Mouse (Mus musculus): ENCODE measurements around the gene Cdh22.

The Cdh22 gene

GRCm38 (mm10) chr2:165153006-165153405 is 81.6 kb downstream of the Cdh22 start:
- no peak for DNase-seq (ENCODE audit: low read depth, low spot score)

- no peak for DNase-seq (ENCODE audit: low read depth, low spot score)
These were observed 84.9 kb downstream of the Cdh22 start for GRCm38 (mm10) chr2:165149741-165150140.

- DNase-seq (ENCODE audit: low read depth, low spot score) = no peak
These were observed 88.8 kb downstream of the Cdh22 start for GRCm38 (mm10) chr2:165145821-165146220.

- no peak for DNase-seq (ENCODE audit: low read depth, low spot score)
These were observed 91.2 kb downstream of the Cdh22 start for GRCm38 (mm10) chr2:165143487-165143886.

- no peak for DNase-seq (ENCODE audit: low read depth, low spot score)
These were observed 98.6 kb downstream of the Cdh22 start for GRCm38 (mm10) chr2:165136049-165136448.

- no peak for DNase-seq (ENCODE audit: low read depth, low spot score)
These were observed 101.1 kb downstream of the Cdh22 start for GRCm38 (mm10) chr2:165133566-165133965.

GRCm38 (mm10) chr2:165131428-165131827 is 103.2 kb downstream of the Cdh22 start:
- DNase-seq (ENCODE audit: low read depth, low spot score) = no peak

- DNase-seq (ENCODE audit: low read depth, low spot score) = no peak
These were observed 105.5 kb downstream of the Cdh22 start for GRCm38 (mm10) chr2:165129189-165129588.

GRCm38 (mm10) chr2:165126896-165127562 is 107.6 kb downstream of the Cdh22 start:
- no peak for DNase-seq (ENCODE audit: low read depth, low spot score)

GRCm38 (mm10) chr2:165121206-165121840 is 113.3 kb downstream of the Cdh22 start:
- DNase-seq (ENCODE audit: low read depth, low spot score) = no peak

GRCm38 (mm10) chr2:165120765-165121164 is 113.9 kb downstream of the Cdh22 start:
- DNase-seq (ENCODE audit: low read depth, low spot score) = no peak

- no peak for DNase-seq (ENCODE audit: low read depth, low spot score)
These were observed 120.9 kb downstream of the Cdh22 start for GRCm38 (mm10) chr2:165113733-165114132.

GRCm38 (mm10) chr2:165112149-165112548 is 122.5 kb downstream of the Cdh22 start:
- no peak for DNase-seq (ENCODE audit: low read depth, low spot score)

GRCm38 (mm10) chr2:165106585-165106984 is 128.1 kb downstream of the Cdh22 start:
- no peak for DNase-seq (ENCODE audit: low read depth, low spot score)

GRCm38 (mm10) chr2:165105513-165106079 is 129.1 kb downstream of the Cdh22 start:
- DNase-seq (ENCODE audit: low read depth, low spot score) = no peak

- no peak for DNase-seq (ENCODE audit: low read depth, low spot score)
These were observed 131.7 kb downstream of the Cdh22 start for GRCm38 (mm10) chr2:165102920-165103319.

GRCm38 (mm10) chr2:165100749-165101148 is 133.9 kb downstream of the Cdh22 start:
- DNase-seq (ENCODE audit: low read depth, low spot score) = no peak

- DNase-seq (ENCODE audit: low read depth, low spot score) = no peak
These were observed 135.8 kb downstream of the Cdh22 start for GRCm38 (mm10) chr2:165098861-165099260.

GRCm38 (mm10) chr2:165096367-165096766 is 138.3 kb downstream of the Cdh22 start:
- DNase-seq (ENCODE audit: low read depth, low spot score) = no peak

GRCm38 (mm10) chr2:165092393-165092792 is 142.3 kb downstream of the Cdh22 start:
- no peak for DNase-seq (ENCODE audit: low read depth, low spot score)

- DNase-seq (ENCODE audit: low read depth, low spot score) = no peak
These were observed 143.2 kb downstream of the Cdh22 start for GRCm38 (mm10) chr2:165091433-165091965.

- no peak for DNase-seq (ENCODE audit: low read depth, low spot score)
These were observed 144.0 kb downstream of the Cdh22 start, which contains the start of gene 1700025C18Rik for GRCm38 (mm10) chr2:165090650-165091049. TSS of gene 1700025C18Rik (minus strand) at chr2:165090750.

- no peak for DNase-seq (ENCODE audit: low read depth, low spot score)
These were observed 145.2 kb downstream of the Cdh22 start for GRCm38 (mm10) chr2:165089470-165089869.

Measured in brain, embryonic 18.5 days (tissue).